Mouse (Mus musculus) adrenal gland, postnatal 4 days (tissue): ENCODE measurements at regions not wholly inside any gene's neighbourhood (a gene's known extent, or its start where the extent isn't known, plus 50 kb on each side); places are given as distances from the start of the nearest gene placed in this dataset.

Experiments used
- DNase-seq, 2 experiments: peaks; one replicate each; pipeline ENCODE4 v3.0.0; 2021 to 2022; ENCODE audit warnings: low spot score in 2 of 2, mixed read lengths in 2 of 2

DNA sequence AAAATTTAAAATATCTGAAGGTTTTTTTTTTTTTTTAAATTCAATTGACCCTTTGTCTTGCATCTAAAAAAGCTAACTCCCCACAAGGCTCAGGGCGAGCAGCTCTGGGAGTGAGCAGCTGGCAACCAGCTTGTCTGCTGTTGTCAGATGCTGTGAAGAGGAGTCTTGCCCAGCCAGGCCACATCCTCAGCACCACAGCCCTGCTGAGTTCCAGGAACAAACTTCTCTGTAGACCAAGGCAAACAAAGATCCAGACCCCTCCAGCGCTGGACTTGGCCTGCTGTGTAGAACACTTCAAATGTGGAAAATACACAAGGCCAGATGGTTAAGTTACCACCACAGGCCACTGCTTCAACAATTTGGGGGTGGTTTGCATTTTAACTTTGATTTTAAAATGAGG is 192.7 kb downstream of the Thbs2 start:
- no peak for DNase-seq

DNA sequence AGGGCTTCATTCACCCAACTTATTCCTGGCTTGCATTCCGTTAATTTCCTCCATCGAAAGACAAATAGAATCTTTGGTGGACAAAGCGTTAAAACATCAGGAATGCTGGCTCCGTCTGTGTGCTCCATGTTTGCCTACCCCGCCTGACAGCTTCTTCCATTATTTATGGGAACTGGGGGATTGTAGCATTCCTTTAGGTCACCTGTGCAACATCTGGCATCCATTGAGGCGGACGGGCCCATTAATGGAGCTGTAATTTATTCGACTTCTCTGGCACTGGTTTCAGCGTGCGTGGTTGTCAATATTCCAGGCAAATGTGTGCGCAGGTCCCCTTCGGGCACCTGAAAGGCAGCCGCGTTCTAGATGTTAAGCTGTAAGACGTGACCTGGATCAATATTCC is 196.9 kb downstream of the Thbs2 start:
- DNase-seq = no peak

DNA sequence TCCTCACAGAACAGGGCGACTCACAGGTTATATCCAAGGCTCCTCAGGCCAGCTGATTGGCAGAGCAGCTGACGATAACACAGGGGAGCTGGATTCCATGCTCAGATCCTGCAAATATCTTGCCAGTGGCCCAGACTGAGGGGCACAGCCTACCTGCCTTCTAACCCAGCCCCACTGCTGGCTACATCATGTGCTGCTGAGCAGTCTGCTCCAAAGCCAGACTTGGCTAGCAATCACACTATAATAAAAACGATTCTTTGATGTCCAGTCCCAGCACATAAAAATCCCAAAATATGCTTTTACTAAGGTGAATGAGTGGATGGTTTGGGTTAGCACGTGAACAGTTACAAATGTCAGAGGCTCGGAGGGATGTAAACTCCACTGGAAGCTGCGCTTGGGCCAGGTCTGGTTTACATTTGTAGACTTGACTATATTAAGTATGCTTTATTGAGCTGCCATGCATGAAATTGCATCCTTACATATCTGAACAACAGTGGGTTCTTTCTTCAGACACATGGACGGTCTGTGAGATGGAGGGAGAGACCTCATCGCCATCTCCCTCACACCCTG is 200.2 kb downstream of the Thbs2 start:
- no peak for DNase-seq

DNA sequence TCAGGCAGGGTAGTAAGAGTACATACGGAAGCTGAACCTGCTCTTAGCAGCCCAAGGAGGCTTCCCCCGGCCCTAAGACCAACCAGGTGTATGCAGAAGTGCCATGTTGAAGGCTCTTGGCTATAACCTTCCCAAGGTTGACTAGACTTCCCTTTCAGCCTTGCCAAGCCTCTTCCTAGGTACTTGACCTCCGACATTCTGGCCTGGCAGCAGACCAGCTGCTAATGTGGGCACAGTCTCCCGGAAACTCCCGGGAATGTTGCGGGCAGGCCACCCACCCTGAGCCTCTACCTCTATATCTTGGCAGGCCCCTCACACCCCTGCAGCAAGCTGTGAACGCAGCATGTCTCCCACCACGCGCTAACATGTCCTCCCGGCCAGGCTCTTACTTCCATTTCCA is 201.1 kb downstream of the Thbs2 start:
- DNase-seq = no peak

DNA sequence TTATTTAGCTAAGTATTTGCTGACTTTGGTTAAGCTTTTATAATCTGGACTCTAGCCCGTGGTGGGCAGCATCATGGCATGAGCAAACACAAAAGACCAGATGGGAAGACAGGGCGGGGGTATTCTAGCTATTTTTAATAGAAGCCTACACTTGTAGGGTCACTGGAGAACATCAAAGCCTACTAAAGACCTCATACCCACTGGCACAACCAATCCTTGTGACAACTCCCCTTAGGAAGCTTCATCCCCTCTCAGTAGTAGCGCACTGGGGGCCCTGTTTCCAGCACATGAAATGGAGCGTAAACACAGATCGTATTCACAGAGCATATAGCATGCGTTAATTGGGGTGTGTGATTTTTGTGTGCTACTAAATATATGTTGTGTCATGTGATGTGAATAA is 202.4 kb downstream of the Smoc2 start:
- DNase-seq = no peak

DNA sequence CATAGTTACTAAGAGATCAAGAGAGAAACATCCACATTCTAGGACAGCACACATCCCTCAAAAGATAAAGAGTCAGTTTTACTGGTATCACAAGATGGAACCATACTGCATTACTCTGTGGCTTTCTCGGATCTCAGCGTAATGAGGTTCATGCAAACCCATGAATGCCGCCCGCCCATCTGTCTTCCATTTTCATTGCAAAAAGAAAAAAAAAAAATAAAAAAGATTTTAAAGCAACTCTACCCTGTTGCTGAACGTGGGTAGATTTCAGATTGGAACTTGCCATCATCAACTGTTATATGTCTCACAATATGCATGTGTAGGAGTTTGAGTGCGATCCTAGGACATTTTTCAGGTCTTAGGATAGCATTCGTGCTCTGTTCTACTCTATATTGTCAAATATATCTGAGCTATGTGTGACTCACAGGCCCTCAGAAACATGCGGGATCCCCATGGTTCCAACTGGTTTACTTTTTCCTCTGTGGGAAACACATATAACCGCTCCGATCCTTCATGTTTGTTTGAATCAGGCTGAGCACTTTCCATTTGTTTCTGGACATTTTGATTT is 199.7 kb downstream of the Smoc2 start:
- DNase-seq = no peak

DNA sequence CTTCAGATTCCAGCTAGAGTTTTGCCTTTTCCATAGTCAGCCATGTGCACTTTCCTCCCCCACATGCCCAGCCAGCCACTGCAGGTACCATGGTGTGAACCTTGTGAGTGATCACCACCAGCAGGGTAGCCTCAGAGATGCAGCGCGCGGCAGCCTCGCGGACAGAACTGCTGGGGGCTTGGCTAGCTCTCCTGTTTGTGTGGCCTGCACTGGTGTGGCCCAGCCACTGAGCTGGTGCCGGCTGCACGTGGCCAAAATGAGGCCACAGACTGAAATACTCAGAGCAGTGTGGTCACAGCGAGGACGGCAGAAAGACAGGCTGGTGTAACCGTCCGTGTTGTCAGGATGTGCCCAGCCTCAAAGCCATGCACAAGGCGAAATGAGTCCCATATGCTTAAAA is 197.4 kb downstream of the Smoc2 start:
- DNase-seq = no peak

DNA sequence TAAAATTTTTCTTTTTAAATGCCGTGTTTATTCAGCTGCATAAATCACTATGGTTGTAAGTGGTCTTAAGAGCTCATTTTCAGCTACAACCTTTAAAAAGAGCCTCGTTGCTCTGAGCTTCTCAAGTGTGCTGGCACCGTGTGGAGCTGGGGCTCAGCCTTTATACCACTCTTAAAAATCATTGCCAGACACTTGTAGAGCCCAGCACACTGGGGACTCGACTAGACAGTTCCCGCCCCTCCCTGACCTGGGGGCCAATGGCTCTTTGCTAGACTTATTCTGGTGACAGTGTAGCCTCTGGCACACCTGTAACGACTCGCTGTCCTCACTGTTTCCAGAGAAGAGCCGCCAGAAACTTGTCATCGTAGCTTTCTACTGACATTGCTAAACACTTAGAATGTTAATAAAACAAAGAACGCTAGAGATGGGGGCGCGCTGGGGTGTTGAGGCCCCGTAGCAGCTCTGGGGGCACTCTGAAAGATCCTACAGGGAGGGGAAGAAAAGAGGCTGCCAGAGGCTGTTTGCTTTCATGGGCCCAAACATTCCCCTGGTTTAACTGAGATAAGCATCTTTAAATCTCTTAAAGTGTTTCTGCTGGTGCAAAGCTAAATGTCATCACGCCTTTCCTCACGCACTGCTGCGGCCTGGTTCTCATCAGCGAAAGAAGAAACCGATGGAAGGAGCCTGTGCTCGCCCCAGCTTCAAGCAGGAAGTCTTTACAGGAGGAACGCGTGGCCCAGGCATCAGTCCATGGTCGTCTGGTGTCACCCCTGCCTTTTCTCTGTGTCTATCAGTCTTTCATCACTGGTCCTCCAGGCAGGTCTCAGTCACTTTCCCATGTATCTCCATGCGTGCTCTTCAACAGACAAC is 196.7 kb downstream of the Smoc2 start:
- DNase-seq = no peak

DNA sequence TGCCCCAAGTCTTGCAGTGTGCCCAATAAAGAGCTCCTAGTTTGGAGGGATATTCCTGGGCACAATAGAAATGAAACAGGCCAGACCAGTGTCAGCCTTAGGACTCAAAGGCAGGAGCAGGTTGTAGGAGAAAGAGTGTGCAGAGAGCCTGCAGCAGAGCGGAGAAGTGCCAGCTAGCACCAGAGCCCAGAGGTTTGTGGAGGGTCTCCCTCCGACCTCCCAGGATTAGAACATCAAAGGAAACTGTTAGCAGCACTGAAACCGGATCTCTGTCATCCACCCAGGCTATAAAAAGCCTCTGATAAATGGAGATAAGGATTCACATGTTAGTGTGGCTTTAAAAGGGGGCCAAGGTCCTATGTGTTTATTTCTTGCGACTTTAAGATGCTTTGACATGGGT is 196.0 kb downstream of the Smoc2 start:
- DNase-seq = no peak

DNA sequence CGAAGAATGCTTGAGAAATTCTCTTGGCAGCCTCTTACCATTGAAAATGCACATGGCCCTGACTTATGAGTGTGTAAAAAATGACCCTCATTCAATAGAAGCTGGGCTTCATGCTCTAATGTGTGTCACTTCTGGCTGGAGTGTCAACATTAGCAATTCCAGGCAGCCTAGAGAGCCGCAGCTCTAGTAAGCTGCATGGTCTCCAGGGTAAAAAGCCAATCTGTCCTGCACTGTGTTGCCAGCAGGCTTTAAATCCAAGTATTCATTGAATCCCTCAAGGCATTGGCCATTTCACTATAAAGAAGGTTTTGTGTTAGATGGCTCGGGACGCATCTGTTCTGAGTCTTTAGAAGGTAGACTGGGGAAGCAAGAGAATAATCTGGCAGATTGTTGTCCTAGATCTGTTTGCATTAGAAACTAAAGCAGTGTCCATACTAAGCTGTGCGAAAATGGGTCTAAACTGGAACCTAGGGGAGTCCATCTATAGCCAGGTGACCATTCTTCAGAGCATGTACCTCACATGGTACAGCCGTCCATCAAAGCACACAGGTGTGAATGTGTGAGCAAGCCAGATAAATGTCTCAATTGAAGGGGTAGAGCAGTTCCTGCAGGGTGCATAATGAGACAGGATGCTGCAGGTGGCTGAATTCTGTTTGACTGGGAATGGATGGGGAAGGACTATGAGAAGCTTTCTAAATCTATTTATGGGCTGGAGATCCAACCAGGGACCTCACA is 189.6 kb downstream of the Smoc2 start:
- no peak for DNase-seq

DNA sequence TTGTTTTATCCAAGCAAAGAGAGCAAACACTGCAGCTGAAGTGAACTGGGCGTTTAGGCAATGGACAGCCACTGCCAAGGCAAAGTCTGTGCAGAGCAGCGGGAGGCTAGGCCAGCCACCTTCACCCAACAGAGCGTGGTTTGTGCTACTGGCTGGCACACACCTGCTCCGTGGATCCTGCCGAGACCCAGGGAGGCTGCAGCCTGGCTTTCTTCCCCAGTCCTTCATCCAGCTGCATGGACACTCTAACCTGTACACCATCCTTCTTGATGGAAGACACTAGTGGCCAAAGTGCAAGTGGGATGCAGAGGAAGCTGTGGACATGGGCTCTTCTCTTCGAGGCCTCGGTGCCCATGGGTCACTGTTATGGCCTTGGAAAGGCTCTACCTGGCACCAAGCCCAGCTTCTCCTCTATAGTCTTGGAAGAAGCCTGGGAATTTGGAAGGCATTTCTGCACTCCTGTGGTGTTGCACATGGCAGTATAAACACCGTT is 176.0 kb downstream of the Smoc2 start:
- DNase-seq = no peak
